Mouse (Mus musculus) ES-Bruce4 (cell line): ENCODE data around the gene Abcb9. TPM values are rescaled to one million over a fixed set of nuclear protein-coding genes. Genes with fewer than 3 reads are reported as not detected.
"Not testable (repeated sequence)": the region's sequence is repeated elsewhere in the genome, so short reads cannot be mapped to it uniquely, and the experiment has no call there.

Experiments used
- H3K27ac ChIP-seq: 2 replicates; pipeline ENCODE4 v1.5.1; 2012; ENCODE audit warnings: low read length, inconsistent platforms; ENCODE audit not compliant: insufficient read depth
- H3K27me3 ChIP-seq: 2 replicates; pipeline ENCODE4 v1.6.1; 2012; ENCODE audit warnings: mild to moderate bottlenecking, low read length, inconsistent platforms; ENCODE audit not compliant: control insufficient read depth, poor library complexity, insufficient read depth, severe bottlenecking
- H3K36me3 ChIP-seq: 2 replicates; pipeline ENCODE4 v1.6.1; 2012; ENCODE audit warnings: inconsistent platforms, mild to moderate bottlenecking, low read length, moderate library complexity; ENCODE audit not compliant: control insufficient read depth, poor library complexity, insufficient read depth, severe bottlenecking
- H3K4me1 ChIP-seq: one replicate; pipeline ENCODE4 v1.8.1; 2011; ENCODE audit warnings: low read length; ENCODE audit not compliant: control insufficient read depth, insufficient read depth
- H3K4me3 ChIP-seq: 2 replicates; pipeline ENCODE4 v1.5.1; 2011; ENCODE audit warnings: low read depth, mild to moderate bottlenecking, low read length
- H3K9ac ChIP-seq: 2 replicates; pipeline ENCODE4 v1.6.1; 2012; ENCODE audit warnings: low read depth, mild to moderate bottlenecking, inconsistent platforms; ENCODE audit not compliant: poor library complexity, severe bottlenecking
- H3K9me3 ChIP-seq: replicated peaks from 2 replicates; pipeline ENCODE4 v1.6.1; 2012; ENCODE audit warnings: mild to moderate bottlenecking, low read length, inconsistent platforms; ENCODE audit not compliant: control insufficient read depth, poor library complexity, insufficient read depth, severe bottlenecking
- CTCF ChIP-seq: IDR thresholded peaks from one replicate; pipeline ENCODE4 v1.8.1; 2011; ENCODE audit warnings: low read depth, low read length
- EP300 ChIP-seq: IDR thresholded peaks from 2 replicates; pipeline ENCODE4 v1.6.1; 2011; ENCODE audit warnings: low read depth, low read length; ENCODE audit not compliant: insufficient read depth
- POLR2A ChIP-seq: IDR thresholded peaks from one replicate; pipeline ENCODE4 v1.8.1; 2011; ENCODE audit warnings: low read length; ENCODE audit not compliant: insufficient read depth
- polyA plus RNA-seq: library from polyadenylated mRNA; stranded (reverse); fragments of >200 nt; gene quantifications from 2 replicates; pipeline ENCODE4 v1.2.4, GENCODE M21; 2011; ENCODE audit warnings: low read depth; ENCODE audit not compliant: missing spikeins, insufficient read depth, insufficient read length

Gene Abcb9
- polyA plus RNA-seq, 1 experiment = 0.79 TPM

DNA sequence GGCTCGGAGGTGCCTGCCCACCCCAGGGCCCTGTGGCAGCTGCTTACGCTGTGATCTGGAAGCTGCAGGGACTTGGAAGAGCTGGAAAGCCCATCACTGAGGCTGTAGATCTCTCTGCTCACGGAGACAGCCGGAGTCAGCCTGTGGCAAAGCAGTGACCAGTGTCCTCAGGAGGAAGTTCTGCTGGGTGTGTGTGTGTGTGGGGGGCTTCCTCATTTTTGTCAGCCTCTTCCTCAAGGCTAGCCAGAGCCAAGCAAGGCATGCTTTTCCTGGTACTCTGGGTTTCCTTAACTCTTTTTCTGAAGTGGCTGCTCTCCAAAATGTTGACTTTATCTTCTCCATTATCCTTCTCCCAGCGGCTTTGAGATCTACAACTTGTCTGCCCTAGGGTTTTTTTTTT lies 35.9 kb downstream of the Abcb9 start:
- no peaks in the 10 kb centered on the region for H3K36me3 ChIP-seq
- no peak overlapping the region for H3K27ac ChIP-seq
- no peaks in the 10 kb centered on the region for H3K27me3 ChIP-seq
- H3K4me3 ChIP-seq = no peak overlapping the region
- H3K9ac ChIP-seq = no peak overlapping the region
- no peaks in the 10 kb centered on the region for H3K4me1 ChIP-seq
- TF ChIP-seq POLR2A = no peak
- TF ChIP-seq EP300 = no peak
- TF ChIP-seq CTCF = no peak
- H3K9me3 ChIP-seq = no peaks in the 10 kb centered on the region

DNA sequence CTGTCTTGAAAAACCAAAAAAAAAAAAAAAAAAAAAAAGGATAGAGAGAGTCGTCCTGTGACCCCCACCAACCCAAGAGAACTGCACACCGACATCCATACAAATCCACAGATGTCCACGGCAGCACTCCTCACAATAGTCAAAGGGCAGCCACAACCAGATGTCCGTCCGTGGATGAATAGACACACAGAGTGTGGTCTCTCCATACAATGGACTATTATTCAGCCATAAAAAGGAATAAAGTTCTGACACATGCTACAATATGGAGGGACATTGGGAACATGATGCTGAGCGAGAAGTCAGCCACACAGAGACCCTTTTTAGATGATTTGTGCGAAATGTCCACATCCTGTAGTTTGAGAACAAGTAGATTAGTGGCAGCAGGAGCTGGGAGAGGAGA lies 36.8 kb downstream of the Abcb9 start:
- no peak overlapping the region for H3K4me3 ChIP-seq
- TF ChIP-seq CTCF (no peak), EP300 (no peak), POLR2A (no peak)
- H3K27me3 ChIP-seq = no peaks in the 10 kb centered on the region
- no peaks in the 10 kb centered on the region for H3K9me3 ChIP-seq
- no peaks in the 10 kb centered on the region for H3K36me3 ChIP-seq
- no peak overlapping the region for H3K27ac ChIP-seq
- no peak overlapping the region for H3K9ac ChIP-seq
- no peaks in the 10 kb centered on the region for H3K4me1 ChIP-seq

DNA sequence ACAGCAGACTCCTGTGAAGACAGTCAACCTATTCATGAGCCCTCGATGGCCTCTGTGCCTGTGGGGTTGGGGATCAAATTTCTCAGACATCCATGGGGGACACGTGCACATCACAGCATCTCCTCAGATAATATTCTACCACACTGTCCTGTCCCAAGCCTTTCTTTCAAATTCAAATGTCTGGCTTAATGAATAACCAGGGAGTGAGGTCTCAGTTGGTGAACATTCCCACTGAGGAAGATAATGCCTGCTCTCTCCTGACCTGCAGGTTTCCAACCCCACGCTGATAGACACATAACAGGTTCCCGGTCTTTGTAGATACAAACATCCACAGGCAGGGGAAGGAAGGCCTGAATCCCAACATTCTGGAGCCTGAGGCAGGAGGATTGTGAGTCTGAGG lies 38.6 kb downstream of the Abcb9 start:
- no peaks in the 10 kb centered on the region for H3K9me3 ChIP-seq
- H3K27me3 ChIP-seq = no peaks in the 10 kb centered on the region
- TF ChIP-seq EP300 (no peak), POLR2A (no peak), CTCF (no peak)
- H3K27ac ChIP-seq = no peak overlapping the region
- H3K36me3 ChIP-seq = no peaks in the 10 kb centered on the region
- no peaks in the 10 kb centered on the region for H3K4me1 ChIP-seq
- H3K9ac ChIP-seq = no peak overlapping the region
- H3K4me3 ChIP-seq = no peak overlapping the region

DNA sequence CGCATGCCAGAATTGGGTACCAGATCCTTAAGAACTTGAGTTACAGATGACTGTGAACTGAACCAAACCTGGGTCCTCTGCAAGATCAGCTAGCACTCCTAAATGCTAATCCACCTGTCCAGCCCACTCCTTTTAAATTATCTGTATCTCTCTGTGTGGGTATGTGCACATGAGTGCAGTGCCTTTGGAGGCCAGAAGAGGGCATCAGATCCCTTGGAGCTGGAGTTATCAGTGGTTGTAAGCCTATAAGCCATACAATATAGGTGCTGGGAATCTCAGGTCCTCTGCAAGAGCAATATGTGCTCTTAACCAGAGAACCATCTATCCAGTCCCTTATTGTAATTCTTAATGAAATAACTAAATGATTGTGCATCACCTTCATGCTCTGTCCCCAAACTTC lies 39.4 kb downstream of the Abcb9 start:
- no peaks in the 10 kb centered on the region for H3K27me3 ChIP-seq
- no peak overlapping the region for H3K9ac ChIP-seq
- H3K9me3 ChIP-seq = no peaks in the 10 kb centered on the region
- H3K36me3 ChIP-seq = no peaks in the 10 kb centered on the region
- H3K4me1 ChIP-seq = no peaks in the 10 kb centered on the region
- no peak overlapping the region for H3K4me3 ChIP-seq
- H3K27ac ChIP-seq = no peak overlapping the region
- TF ChIP-seq CTCF (no peak), POLR2A (no peak), EP300 (no peak)

DNA sequence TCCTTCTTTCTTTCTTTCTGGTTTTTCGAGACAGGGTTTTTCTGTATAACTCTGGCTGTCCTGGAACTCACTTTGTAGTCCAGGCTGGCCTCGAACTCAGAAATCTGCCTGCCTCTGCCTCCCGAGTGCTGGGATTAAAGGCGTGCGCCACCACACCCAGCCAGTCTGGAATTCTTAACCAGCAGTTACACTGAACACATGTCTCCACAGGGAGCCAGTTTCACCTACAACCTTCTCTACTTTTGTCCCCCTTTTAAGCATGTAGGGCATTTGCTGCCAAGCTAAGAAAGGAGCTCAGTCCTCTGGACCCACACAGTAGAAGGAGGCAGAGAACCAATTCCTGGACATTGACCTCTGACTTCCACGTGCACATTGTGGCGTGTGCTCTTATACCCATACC lies 43.0 kb downstream of the Abcb9 start:
- not testable (repeated sequence) for H3K4me1 ChIP-seq, H3K27ac ChIP-seq, H3K36me3 ChIP-seq, H3K4me3 ChIP-seq, H3K27me3 ChIP-seq, H3K9ac ChIP-seq, H3K9me3 ChIP-seq

DNA sequence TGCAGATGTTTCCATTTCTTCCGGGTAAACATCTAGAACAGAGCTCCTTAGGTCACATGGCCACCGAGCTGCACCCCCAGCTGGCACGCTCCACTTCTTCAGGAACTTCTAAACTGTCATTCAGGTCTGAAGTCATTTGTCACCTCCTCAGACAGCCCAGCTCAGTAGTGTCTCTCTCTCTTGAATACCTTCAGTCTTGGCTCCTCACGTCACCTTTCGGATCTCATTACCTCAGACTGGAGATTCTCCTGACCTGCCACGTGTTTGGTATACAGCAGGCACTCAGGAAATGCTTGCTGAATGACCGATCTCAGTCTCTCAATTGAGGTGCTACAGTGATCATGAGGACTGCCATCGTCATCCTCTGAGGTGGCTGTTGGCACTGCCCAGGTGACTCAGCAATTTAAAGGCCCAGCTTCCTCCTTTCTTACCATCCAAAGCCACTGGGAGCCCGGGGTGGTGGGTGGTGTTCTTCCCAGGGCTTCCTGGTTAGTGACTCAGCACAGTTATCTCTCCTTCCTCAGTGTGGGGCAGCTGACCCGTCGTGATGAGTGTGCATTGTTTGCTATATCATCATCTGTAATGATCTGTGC lies 43.6 kb downstream of the Abcb9 start:
- TF ChIP-seq CTCF (no peak), POLR2A (no peak), EP300 (no peak)
- Histone ChIP-seq H3K27me3 (no peaks in the 10 kb centered on the region), H3K4me1 (no peaks in the 10 kb centered on the region), H3K4me3 (no peak overlapping the region), H3K9ac (no peak overlapping the region), H3K36me3 (no peaks in the 10 kb centered on the region), H3K27ac (no peak overlapping the region), H3K9me3 (no peaks in the 10 kb centered on the region)
